ENCODE assay signal across 22 mouse cellular contexts in the genomic region with DNA sequence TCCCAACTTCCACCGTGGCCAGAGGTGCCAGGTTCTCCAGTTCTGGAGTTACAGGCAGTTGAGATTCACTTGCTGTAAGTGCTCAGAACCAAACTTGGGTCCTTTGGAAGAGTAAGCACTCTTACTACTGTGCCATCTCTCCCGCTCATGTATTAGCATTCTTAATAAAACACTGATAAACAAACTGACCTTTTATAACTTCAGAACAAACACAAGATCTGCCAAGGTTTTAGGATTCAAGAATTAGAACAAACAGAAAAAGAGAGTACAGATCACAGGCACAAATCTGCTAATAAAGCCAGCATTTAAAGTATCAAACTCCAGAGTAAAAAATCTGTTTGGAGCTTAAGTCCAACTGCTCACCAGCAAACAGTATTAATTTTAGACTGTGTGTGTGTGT.
A peak's percentile ranks its signal among the peaks of the same experiment; 100 is the strongest.
DNase-seq lines count a peak whose midpoint lies in the region; ATAC-seq and TF ChIP-seq lines count a peak whose summit lies in the region.
"Had no signal": no experiment of that assay in that cellular context is flagged by ENCODE, and none has a peak within 500 bp of the region (broad histone marks: within the 10 kb centered on the region; RNA-seq: fewer than 3 reads in every experiment).

No protein-coding gene starts in this region.

- peaks cover 25% of the 10 kb centered on the region for H3K79me2 ChIP-seq in liver, adult 2 months (ENCODE audit: control insufficient read depth, insufficient read depth, low read length)

- no peak for TF ChIP-seq CTCF in gastrocnemius, adult 2 months (IDR thresholded peaks at IDR 0.05)
- TF ChIP-seq CTCF in liver, adult 2 months (IDR thresholded peaks at IDR 0.05; ENCODE audit: low read depth, low read length) = no peak

- peak overlapping the region; percentile 77 for H3K4me3 ChIP-seq in gastrocnemius, adult 2 months
- H3K4me3 ChIP-seq in heart, embryonic 12.5 days = no peak overlapping the region
- no peak overlapping the region for H3K4me3 ChIP-seq in heart, embryonic 16.5 days (ENCODE audit: low read length)
- H3K4me3 ChIP-seq in liver, adult 2 months (ENCODE audit: insufficient read depth, low read depth, low read length) = peak overlapping the region; percentile 64
- no peak overlapping the region for H3K4me3 ChIP-seq in liver, embryonic 12.5 days
- H3K4me3 ChIP-seq: embryonic facial prominence, embryonic 10.5 days; forebrain, embryonic 13.5 days; hindbrain, embryonic 13.5 days had no signal

- no peak for TF ChIP-seq POLR2A in liver, adult 2 months (IDR thresholded peaks at IDR 0.05; ENCODE audit: extremely low read depth, insufficient read depth, low read length)

- no peak overlapping the region for H3K9ac ChIP-seq in heart, embryonic 12.5 days
- peak overlapping the region; percentile 43 for H3K9ac ChIP-seq in heart, embryonic 16.5 days (ENCODE audit: low read length)
- H3K9ac ChIP-seq in liver, adult 2 months (ENCODE audit: low read depth, low read length) = peak overlapping the region; percentile 56
- no peak overlapping the region for H3K9ac ChIP-seq in liver, embryonic 12.5 days
- H3K9ac ChIP-seq: forebrain, embryonic 13.5 days; forebrain, postnatal 0 days; hindbrain, embryonic 13.5 days had no signal

- no peaks in the 10 kb centered on the region for H3K27me3 ChIP-seq in heart, embryonic 12.5 days (replicated peaks)
- no peaks in the 10 kb centered on the region for H3K27me3 ChIP-seq in heart, embryonic 16.5 days (ENCODE audit: control insufficient read depth, insufficient read depth, low read length)
- H3K27me3 ChIP-seq in liver, adult 2 months (ENCODE audit: control insufficient read depth, insufficient read depth, low read length) = no peaks in the 10 kb centered on the region
- no peaks in the 10 kb centered on the region for H3K27me3 ChIP-seq in liver, embryonic 12.5 days (replicated peaks)
- H3K27me3 ChIP-seq: forebrain, embryonic 13.5 days; hindbrain, embryonic 13.5 days had no signal

- intact Hi-C loops in gastrocnemius, adult 2 months (cut with DNase I) = no loop called here
- intact Hi-C loops in heart, postnatal 25 days (cut with DNase I) = loop anchor here (2.0 to 5.0 kb wide), 2 partner anchors 17 to 36 kb away; no protein-coding TSS in a partner anchor

- H3K4me2 ChIP-seq in heart, embryonic 12.5 days = no peak overlapping the region
- peak overlapping the region; percentile 37 for H3K4me2 ChIP-seq in heart, embryonic 16.5 days (ENCODE audit: low read depth, low read length)
- H3K4me2 ChIP-seq in liver, embryonic 12.5 days = no peak overlapping the region
- H3K4me2 ChIP-seq: forebrain, embryonic 13.5 days had no signal

- no peaks in the 10 kb centered on the region for H3K9me3 ChIP-seq in heart, embryonic 12.5 days (replicated peaks)
- no peaks in the 10 kb centered on the region for H3K9me3 ChIP-seq in heart, embryonic 16.5 days (replicated peaks; ENCODE audit: control insufficient read depth, low read length)
- H3K9me3 ChIP-seq in liver, embryonic 12.5 days (replicated peaks) = no peaks in the 10 kb centered on the region
- H3K9me3 ChIP-seq: embryonic facial prominence, embryonic 10.5 days; forebrain, embryonic 13.5 days; G1E; hindbrain, embryonic 13.5 days had no signal

- peaks cover 46% of the 10 kb centered on the region for H3K4me1 ChIP-seq in heart, embryonic 12.5 days (replicated peaks)
- peaks cover 25% of the 10 kb centered on the region for H3K4me1 ChIP-seq in heart, embryonic 16.5 days (ENCODE audit: control insufficient read depth, insufficient read depth, low read length)
- peaks cover 36% of the 10 kb centered on the region for H3K4me1 ChIP-seq in liver, adult 2 months (ENCODE audit: control insufficient read depth, insufficient read depth, low read length)
- H3K4me1 ChIP-seq in liver, embryonic 12.5 days = peaks cover 22% of the 10 kb centered on the region
- H3K4me1 ChIP-seq: embryonic facial prominence, embryonic 10.5 days had no signal

- no peaks in the 10 kb centered on the region for H3K36me3 ChIP-seq in heart, embryonic 12.5 days
- no peaks in the 10 kb centered on the region for H3K36me3 ChIP-seq in heart, embryonic 16.5 days (ENCODE audit: control insufficient read depth, insufficient read depth)
- peaks cover 2% of the 10 kb centered on the region; the same call in 1 of the 2 replicates for H3K36me3 ChIP-seq in liver, adult 2 months (ENCODE audit: control insufficient read depth, insufficient read depth, low read length)
- no peaks in the 10 kb centered on the region for H3K36me3 ChIP-seq in liver, embryonic 12.5 days
- H3K36me3 ChIP-seq: embryonic facial prominence, embryonic 10.5 days; G1E; hindbrain, embryonic 13.5 days had no signal

- no peak for ATAC-seq in heart, embryonic 12.5 days (ENCODE audit: insufficient number of reproducible peaks, low FRiP score)
- no peak for ATAC-seq in heart, embryonic 16.5 days (replicated peaks; ENCODE audit: extremely low read depth, insufficient read depth, low FRiP score)
- ATAC-seq in liver, embryonic 12.5 days = no peak
- ATAC-seq: CD4-positive, CD25-positive, alpha-beta regulatory T cell, adult 4 months; forebrain, embryonic 13.5 days; forebrain, postnatal 0 days; intestine, embryonic 16.5 days had no signal

- 76% methylated on average over 2 of the region's 2 CpGs for WGBS in heart, embryonic 12.5 days
- 76% methylated on average over 2 of the region's 2 CpGs for WGBS in heart, embryonic 16.5 days
- 14% methylated on average over 2 of the region's 2 CpGs for WGBS in liver, adult 2 months
- WGBS in liver, embryonic 12.5 days (ENCODE audit: insufficient replicate concordance) = 68% methylated on average over 2 of the region's 2 CpGs

- no peak for DNase-seq in gastrocnemius, adult 2 months
- no peak for DNase-seq in gastrocnemius, adult 18-20 months (ENCODE audit: low spot score)
- DNase-seq in heart, adult 9 months (ENCODE audit: low spot score in 2 of 2) = no peak
- no peak for DNase-seq in heart, postnatal 25 days (ENCODE audit: low spot score)
- DNase-seq in liver, adult 2 months (ENCODE audit: extremely low read depth, low read depth, low spot score) = peak; percentile 96
- DNase-seq: adrenal gland, adult 8-10 months; adrenal gland, postnatal 36 days; B cell, adult 2 months; cerebellum, adult 2 months; cerebellum, postnatal 10 days; forebrain, postnatal 0 days; gastrocnemius, postnatal 36 days; kidney, adult 2 months had no signal

- H3K27ac ChIP-seq in gastrocnemius, adult 2 months = peak overlapping the region; percentile 92
- peak overlapping the region; percentile 20 for H3K27ac ChIP-seq in heart, embryonic 12.5 days (ENCODE audit: poor library complexity, severe bottlenecking)
- peak overlapping the region; percentile 86 for H3K27ac ChIP-seq in heart, embryonic 16.5 days (ENCODE audit: low read length)
- H3K27ac ChIP-seq in liver, adult 2 months (replicated peaks; ENCODE audit: insufficient read depth, low read depth, low read length) = peak overlapping the region; percentile 75
- H3K27ac ChIP-seq in liver, embryonic 12.5 days = no peak overlapping the region
- H3K27ac ChIP-seq: embryonic facial prominence, embryonic 10.5 days; forebrain, embryonic 13.5 days had no signal

Comparison
In these comparisons a context has a peak if more than half of its experiments do, and no peak if none do; other contexts are left out.
1. H3K4me3 ChIP-seq: peak in gastrocnemius, adult 2 months (single experiment) and liver, adult 2 months (single experiment); none in heart, embryonic 12.5 days (single experiment), heart, embryonic 16.5 days (single experiment) and liver, embryonic 12.5 days (single experiment).
2. H3K9ac ChIP-seq: peak in heart, embryonic 16.5 days (single experiment) and liver, adult 2 months (single experiment); none in heart, embryonic 12.5 days (single experiment) and liver, embryonic 12.5 days (single experiment).